Mouse (Mus musculus) ES-E14 (cell line): ENCODE results near the gene Esp16. TPM values are rescaled to one million over a fixed set of nuclear protein-coding genes. Genes with fewer than 3 reads are reported as not detected.
"Not testable (repeated sequence)": the region's sequence is repeated elsewhere in the genome, so short reads cannot be mapped to it uniquely, and the experiment has no call there.

ENCODE experiments used
- DNase-seq: peaks from one replicate; pipeline ENCODE4 v3.0.0-alpha.2; 2013; ENCODE audit warnings: low read depth, low spot score
- H3K27ac ChIP-seq: 2 replicates; pipeline ENCODE4 v1.5.1; 2012; ENCODE audit warnings: low read depth, mild to moderate bottlenecking, low read length, moderate library complexity, mixed read lengths; ENCODE audit not compliant: poor library complexity, insufficient read depth, severe bottlenecking
- H3K36me3 ChIP-seq: 2 replicates; pipeline ENCODE4 v1.6.1; 2012; ENCODE audit warnings: mild to moderate bottlenecking, low read length, moderate library complexity, mixed read lengths; ENCODE audit not compliant: control insufficient read depth, poor library complexity, insufficient read depth, severe bottlenecking
- H3K4me1 ChIP-seq, 2 experiments: fragments of 150-350 bp in 1 of 2; sonication (generic) in 1 of 2; 2 replicates each; pipeline ENCODE4 v1.6.1; 2012; ENCODE audit warnings: low read length in 2 of 2, mild to moderate bottlenecking in 1 of 2, mixed read lengths in 1 of 2; ENCODE audit not compliant: control insufficient read depth in 2 of 2, insufficient read depth in 2 of 2, poor library complexity in 1 of 2
- H3K4me3 ChIP-seq, 2 experiments: fragments of 150-350 bp in 1 of 2; sonication (generic) in 1 of 2; 2 replicates each; pipeline ENCODE4 v1.5.1; 2012; ENCODE audit warnings: low read length in 2 of 2, low read depth in 1 of 2, mild to moderate bottlenecking in 1 of 2, mixed read lengths in 1 of 2; ENCODE audit not compliant: insufficient read depth in 1 of 2, poor library complexity in 1 of 2, severe bottlenecking in 1 of 2
- H3K9ac ChIP-seq: 2 replicates; pipeline ENCODE4 v1.6.1; 2012; ENCODE audit warnings: low read depth, mild to moderate bottlenecking, low read length, mixed read lengths; ENCODE audit not compliant: poor library complexity, insufficient read depth, severe bottlenecking
- H3K9me3 ChIP-seq: fragments of 150-350 bp; sonication (generic); 2 replicates; pipeline ENCODE4 v1.6.1; 2012; ENCODE audit warnings: low read depth, mild to moderate bottlenecking, low read length; ENCODE audit not compliant: control insufficient read depth, insufficient read depth
- in situ Hi-C, 2 experiments: fragments of 600-800 bp; cut with MboI; formaldehyde crosslinking; loops; one replicate each; pipeline ENCODE4 v1.15.1; 2025; ENCODE audit warnings: low sequenced_read_pairs in 2 of 2, inconsistent platforms in 1 of 2; ENCODE audit not compliant: unreplicated experiment in 2 of 2
- total RNA-seq: library from RNA; depleted of rRNA; stranded (reverse); fragments of 300-350 nt; gene quantifications from 2 replicates; pipeline ENCODE4 v1.2.3, GENCODE M21; 2012; rRNA removed

Esp16 gene
- total RNA-seq = not detected in 2 replicates

- H3K27ac ChIP-seq, in situ Hi-C loops, H3K4me3 ChIP-seq, H3K36me3 ChIP-seq, H3K9ac ChIP-seq, DNase-seq, H3K4me1 ChIP-seq, H3K9me3 ChIP-seq: not testable (repeated sequence)
Observed at GRCm38 (mm10) chr17:39535842-39536241, at the start of gene Esp16. Gene Esp16, plus strand, starts transcription at chr17:39536142.

- H3K36me3 ChIP-seq, H3K9me3 ChIP-seq, H3K4me3 ChIP-seq, H3K27ac ChIP-seq, in situ Hi-C loops, DNase-seq, H3K9ac ChIP-seq, H3K4me1 ChIP-seq: not testable (repeated sequence)
Observed at GRCm38 (mm10) chr17:39498043-39498442, 37.9 kb upstream of the Esp16 start.

Other genes with a start within 250 kb of the Esp16 start
- not detected in 2 replicates for gene Esp18, start 129.8 kb upstream of the Esp16 start, total RNA-seq
- gene Esp15, start 104.8 kb downstream of the Esp16 start, total RNA-seq = not detected in 2 replicates